Mouse (Mus musculus) thymus, postnatal 4 days (tissue): ENCODE measurements around the gene Siglece.

Experiments
- DNase-seq: peaks from one replicate; pipeline ENCODE4 v3.0.0; 2021

Siglece gene

DNA sequence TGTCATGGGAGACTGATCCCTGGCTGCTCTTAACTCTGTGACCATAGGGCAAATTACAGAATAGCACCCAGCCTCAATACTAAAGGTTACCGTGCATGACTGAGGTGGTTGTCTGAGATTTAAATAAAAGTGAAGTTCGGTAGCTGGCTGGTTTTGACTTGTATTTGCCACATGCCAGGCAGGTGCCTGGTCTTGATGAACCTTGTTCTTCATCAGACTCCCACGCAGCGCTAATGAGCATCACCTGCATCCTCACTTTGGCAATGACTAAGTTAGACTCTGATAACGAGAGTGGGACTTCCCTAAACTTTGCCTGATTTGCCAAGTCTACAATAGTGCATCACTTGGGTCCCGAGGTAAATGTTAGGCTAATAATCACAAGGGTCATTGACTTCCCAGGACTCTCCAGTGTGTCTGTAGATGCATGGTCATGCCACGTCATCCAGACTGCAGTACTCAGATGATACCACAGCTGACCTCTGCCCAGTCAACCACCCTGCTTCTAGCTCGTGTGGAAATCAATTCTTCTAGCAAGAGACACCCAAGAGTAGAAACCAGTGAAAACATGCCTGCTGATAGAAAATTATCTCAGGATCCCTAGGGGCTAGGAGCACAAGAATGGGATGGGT, 34.1 kb downstream of the Siglece start:
- no peak for DNase-seq

- no peak for DNase-seq
Measured at GRCm38 (mm10) chr7:43625065-43625464, 34.9 kb downstream of the Siglece start.

- DNase-seq = no peak
Measured at GRCm38 (mm10) chr7:43623819-43624218, 36.1 kb downstream of the Siglece start.

- DNase-seq = no peak
Measured at GRCm38 (mm10) chr7:43622927-43623326, 37.0 kb downstream of the Siglece start.

GRCm38 (mm10) chr7:43613816-43614551, 46.0 kb downstream of the Siglece start:
- no peak for DNase-seq

DNA sequence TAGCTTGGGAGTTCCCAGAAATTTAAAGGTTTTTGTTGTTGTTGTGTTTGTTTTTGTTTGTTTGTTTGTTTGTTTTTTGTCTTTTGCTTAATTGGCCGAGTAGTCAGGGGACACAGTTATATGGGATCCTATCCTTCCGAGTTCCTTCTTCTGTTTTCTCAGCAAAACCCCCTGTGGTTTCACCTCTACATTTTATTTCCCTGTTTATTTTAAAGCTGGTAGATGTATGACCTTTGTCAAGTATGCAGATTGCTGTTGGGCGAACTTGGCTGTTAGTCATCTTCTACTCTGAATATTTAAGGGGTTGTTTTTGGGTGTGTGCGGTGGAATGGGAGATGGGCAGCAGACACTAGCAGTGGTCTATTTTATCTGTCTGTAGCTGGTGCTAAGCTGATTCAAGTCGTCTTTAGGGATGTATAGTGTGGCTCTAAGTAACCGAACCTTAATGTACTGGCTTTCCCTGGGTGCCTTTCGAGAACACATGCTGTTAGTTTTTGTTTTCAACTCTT, 51.6 kb downstream of the Siglece start:
- no peak for DNase-seq

GRCm38 (mm10) chr7:43607743-43608287, 52.1 kb downstream of the Siglece start:
- DNase-seq = no peak

GRCm38 (mm10) chr7:43606896-43607742, 52.8 kb downstream of the Siglece start, which contains the start of gene Zfp819:
Gene Zfp819, plus strand, starts transcription at chr7:43607169.
- DNase-seq = peak; percentile 63

- DNase-seq = no peak
Measured at GRCm38 (mm10) chr7:43601884-43602283, 58.1 kb downstream of the Siglece start.
